Mouse (Mus musculus): ENCODE results near the gene Ptbp1. TPM values are rescaled to one million over a fixed set of nuclear protein-coding genes. Genes with fewer than 3 reads are reported as not detected.
A peak's percentile ranks its signal among the peaks of the same experiment; 100 is the strongest.

Ptbp1 gene
- polyA plus RNA-seq, 1 experiment from 2014 or later: 220 TPM

DNA sequence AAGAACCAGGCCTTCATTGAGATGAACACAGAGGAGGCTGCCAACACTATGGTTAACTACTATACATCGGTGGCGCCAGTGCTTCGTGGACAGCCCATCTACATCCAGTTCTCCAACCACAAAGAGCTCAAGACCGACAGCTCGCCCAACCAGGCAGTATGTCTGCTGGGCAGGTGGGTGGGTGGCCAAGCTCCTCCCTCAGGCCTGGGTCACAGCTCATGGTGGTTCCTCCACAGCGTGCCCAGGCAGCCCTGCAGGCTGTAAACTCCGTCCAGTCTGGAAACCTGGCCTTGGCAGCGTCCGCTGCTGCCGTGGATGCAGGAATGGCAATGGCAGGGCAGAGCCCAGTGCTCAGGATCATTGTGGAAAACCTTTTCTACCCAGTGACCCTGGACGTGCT is 4.9 kb downstream of the Ptbp1 start:
- no peak for TF ChIP-seq CTCF (IDR thresholded peaks at IDR 0.05; ENCODE audit: low read depth)
- Histone ChIP-seq H3K9me3 (replicated peaks; ENCODE audit: low read length) (no peaks in the 10 kb centered on the region), H3K36me3 (ENCODE audit: insufficient read depth, low read length) (peaks cover 48% of the 10 kb centered on the region), H3K4me1 (replicated peaks; ENCODE audit: insufficient read depth, low read length) (peaks cover 39% of the 10 kb centered on the region), H3K9ac (ENCODE audit: low read depth, low read length) (no peak overlapping the region), H3K4me3 (replicated peaks; ENCODE audit: low read depth, low read length) (no peak overlapping the region), H3K4me2 (ENCODE audit: low read length) (no peak overlapping the region), H3K27ac (peak overlapping the region; percentile 25; the same call in 1 of the 2 replicates), H3K27me3 (ENCODE audit: insufficient read depth, low read length) (no peaks in the 10 kb centered on the region)
- no peak for DNase-seq (ENCODE audit: low spot score)
- ATAC-seq (replicated peaks; ENCODE audit: low FRiP score, low read depth): no peak
- WGBS: 56% methylated on average over 11 of the region's 11 CpGs

DNA sequence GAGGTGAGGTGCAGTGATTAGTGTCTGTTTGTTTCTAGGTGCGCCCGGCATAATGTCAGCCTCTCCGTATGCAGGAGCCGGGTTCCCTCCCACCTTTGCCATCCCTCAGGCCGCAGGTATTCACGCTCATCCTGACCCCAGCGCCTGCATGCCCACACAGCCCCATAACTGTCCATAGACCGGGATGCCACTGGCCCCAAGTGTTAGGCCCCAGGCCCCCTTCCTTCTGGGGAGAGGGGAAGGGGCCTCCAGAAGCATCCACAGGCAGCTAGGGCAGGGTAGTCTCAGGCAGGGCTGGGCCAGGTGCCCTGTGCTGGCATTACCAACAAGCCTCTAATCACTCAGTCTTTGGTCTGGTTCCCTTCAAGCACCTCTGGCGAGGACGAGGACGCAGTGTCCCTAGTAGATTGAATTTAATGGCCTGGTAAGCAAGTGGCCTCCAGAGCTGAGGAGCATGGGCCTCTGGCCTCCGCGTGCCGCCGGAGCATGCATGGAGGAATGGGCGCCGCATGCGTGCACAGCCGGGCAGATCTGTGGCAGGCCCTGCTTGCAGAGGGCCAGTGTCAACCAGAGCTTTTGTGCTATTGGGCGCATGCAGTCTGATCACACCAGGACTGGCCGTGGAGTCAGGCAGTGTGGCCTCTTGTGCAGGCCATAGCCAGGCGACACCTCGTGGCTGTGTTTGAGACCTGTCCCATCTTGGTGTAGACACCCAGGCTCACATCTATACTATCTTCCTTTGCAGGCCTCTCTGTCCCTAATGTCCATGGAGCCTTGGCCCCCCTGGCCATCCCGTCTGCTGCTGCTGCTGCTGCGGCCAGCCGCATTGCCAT is 6.1 kb downstream of the Ptbp1 start:
- Histone ChIP-seq H3K4me2 (ENCODE audit: low read length) (no peak overlapping the region), H3K4me1 (replicated peaks; ENCODE audit: insufficient read depth, low read length) (peaks cover 39% of the 10 kb centered on the region), H3K9me3 (replicated peaks; ENCODE audit: low read length) (no peaks in the 10 kb centered on the region), H3K27ac (peak overlapping the region; percentile 36; the same call in 1 of the 2 replicates), H3K4me3 (replicated peaks; ENCODE audit: low read depth, low read length) (no peak overlapping the region), H3K36me3 (ENCODE audit: insufficient read depth, low read length) (peaks cover 56% of the 10 kb centered on the region), H3K27me3 (ENCODE audit: insufficient read depth, low read length) (no peaks in the 10 kb centered on the region), H3K9ac (ENCODE audit: low read depth, low read length) (no peak overlapping the region)
- ATAC-seq (replicated peaks; ENCODE audit: low FRiP score, low read depth) (no peak), DNase-seq (ENCODE audit: low spot score) (no peak)
- 81% methylated on average over 26 of the region's 26 CpGs for WGBS
- no peak for TF ChIP-seq CTCF (IDR thresholded peaks at IDR 0.05; ENCODE audit: low read depth)

DNA sequence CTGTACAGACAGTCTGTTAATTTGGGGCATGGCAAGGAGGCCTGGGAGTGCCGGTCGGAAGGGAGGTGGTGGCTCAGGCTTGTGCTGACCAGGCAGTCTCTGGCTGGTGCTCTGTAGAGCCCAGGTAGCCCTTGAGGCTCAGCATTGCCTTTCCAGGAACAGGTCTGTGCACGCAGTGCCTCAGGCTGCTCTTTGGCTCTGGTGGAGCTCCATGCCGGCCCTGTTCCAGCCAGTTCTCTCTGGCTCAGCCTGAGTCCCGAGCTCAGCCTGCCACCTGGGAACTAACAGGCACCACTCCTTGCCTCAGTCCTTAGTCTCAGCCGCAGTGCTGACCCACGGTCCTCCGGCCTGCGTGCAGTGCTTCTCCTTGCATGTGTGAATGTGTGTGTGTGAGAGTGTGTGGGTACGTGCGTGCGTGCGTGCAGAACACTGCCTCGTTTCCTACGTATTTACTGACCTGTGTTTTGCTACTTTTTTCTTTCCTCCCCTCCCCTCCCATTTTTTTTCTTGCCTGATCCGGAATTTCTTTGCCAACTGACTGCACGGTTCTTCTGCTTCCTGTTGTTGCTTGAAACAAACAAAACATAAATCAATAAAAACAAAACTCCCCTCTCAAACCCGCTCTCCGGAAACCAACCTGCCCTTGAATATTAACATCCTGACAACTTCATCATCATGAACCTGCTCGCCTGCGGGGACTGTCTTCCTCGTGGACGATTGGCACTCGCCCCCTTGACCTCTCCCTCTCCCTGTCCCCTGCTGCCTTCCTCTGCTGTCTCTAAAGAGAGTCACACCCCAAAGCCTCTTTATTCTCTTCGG is 7.2 kb downstream of the Ptbp1 start:
- ATAC-seq (replicated peaks; ENCODE audit: low FRiP score, low read depth): peak; percentile 3; the same call in 1 of the 2 replicates
- H3K4me1 ChIP-seq (replicated peaks; ENCODE audit: insufficient read depth, low read length): peaks cover 39% of the 10 kb centered on the region

DNA sequence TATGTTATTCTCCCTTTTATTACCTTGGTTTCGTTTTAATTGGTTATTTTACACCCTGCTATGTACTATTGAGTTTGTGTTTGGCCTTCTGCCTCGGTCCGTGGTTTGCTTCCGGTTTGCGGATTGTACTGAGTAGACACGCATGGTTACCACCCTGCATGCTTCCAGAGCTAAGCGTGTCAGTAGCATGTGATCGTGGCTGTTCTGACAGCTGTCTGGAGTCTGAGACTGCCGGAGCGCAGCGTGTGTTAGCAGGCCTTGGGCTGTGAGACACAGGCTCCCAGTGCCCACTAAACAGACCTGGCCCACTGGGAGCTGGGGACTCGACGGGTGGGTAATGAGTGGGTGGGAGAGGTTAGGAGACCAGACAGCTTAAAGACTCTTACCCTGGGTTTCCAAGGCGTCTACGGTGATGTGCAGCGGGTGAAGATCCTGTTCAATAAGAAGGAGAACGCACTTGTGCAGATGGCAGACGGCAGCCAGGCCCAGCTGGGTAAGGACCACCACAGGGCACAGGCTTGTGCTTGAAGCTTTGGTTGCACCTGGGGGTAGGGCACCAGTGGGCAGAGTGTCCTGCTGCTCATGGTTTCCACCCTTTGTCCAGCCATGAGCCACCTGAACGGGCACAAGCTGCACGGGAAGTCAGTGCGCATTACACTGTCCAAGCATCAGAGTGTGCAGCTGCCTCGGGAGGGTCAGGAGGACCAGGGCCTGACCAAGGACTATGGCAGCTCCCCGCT is 8.0 kb downstream of the Ptbp1 start:
- DNase-seq (ENCODE audit: low spot score): no peak
- 0 out of 2 replicates have a peak overlapping the region, but pooled peaks have one; percentile 2 for H3K27ac ChIP-seq

More for the DNA sequence above, 7.2 kb downstream of the Ptbp1 start:
- DNase-seq (ENCODE audit: low spot score): no peak
- no peak for TF ChIP-seq CTCF (IDR thresholded peaks at IDR 0.05; ENCODE audit: low read depth)
- no peaks in the 10 kb centered on the region for H3K27me3 ChIP-seq (ENCODE audit: insufficient read depth, low read length)
- WGBS: 41% methylated on average over 25 of the region's 25 CpGs
- H3K4me3 ChIP-seq (replicated peaks; ENCODE audit: low read depth, low read length): no peak overlapping the region
- H3K36me3 ChIP-seq (ENCODE audit: insufficient read depth, low read length): peaks cover 56% of the 10 kb centered on the region
- no peaks in the 10 kb centered on the region for H3K9me3 ChIP-seq (replicated peaks; ENCODE audit: low read length)
- peak overlapping the region; percentile 61 for H3K27ac ChIP-seq
- no peak overlapping the region for H3K9ac ChIP-seq (ENCODE audit: low read depth, low read length)
- H3K4me2 ChIP-seq (ENCODE audit: low read length): 0 out of 2 replicates have a peak overlapping the region, but pooled peaks have one; percentile 8

DNA sequence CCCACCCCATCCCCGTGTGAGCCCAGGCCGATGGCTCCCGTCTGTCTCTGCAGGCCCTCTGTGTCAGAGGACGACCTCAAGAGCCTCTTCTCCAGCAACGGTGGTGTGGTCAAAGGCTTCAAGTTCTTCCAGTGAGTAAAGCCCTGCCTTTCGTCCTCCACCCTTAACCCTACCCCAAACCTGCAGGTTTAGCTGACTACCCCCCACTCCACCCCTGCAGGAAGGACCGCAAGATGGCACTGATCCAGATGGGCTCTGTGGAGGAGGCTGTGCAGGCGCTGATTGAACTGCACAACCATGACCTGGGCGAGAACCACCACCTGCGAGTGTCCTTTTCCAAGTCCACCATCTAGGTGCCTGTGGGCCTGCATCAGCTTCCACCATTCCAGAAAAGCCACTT is 8.7 kb downstream of the Ptbp1 start:
- Histone ChIP-seq H3K4me1 (replicated peaks; ENCODE audit: insufficient read depth, low read length) (peaks cover 30% of the 10 kb centered on the region), H3K27me3 (ENCODE audit: insufficient read depth, low read length) (no peaks in the 10 kb centered on the region), H3K27ac (no peak overlapping the region), H3K36me3 (ENCODE audit: insufficient read depth, low read length) (peaks cover 56% of the 10 kb centered on the region), H3K9me3 (replicated peaks; ENCODE audit: low read length) (no peaks in the 10 kb centered on the region), H3K4me2 (ENCODE audit: low read length) (no peak overlapping the region), H3K4me3 (replicated peaks; ENCODE audit: low read depth, low read length) (no peak overlapping the region), H3K9ac (ENCODE audit: low read depth, low read length) (no peak overlapping the region)
- WGBS: 46% methylated on average over 10 of the region's 10 CpGs
- TF ChIP-seq CTCF (IDR thresholded peaks at IDR 0.05; ENCODE audit: low read depth): no peak
- no peak for DNase-seq (ENCODE audit: low spot score)
- ATAC-seq (replicated peaks; ENCODE audit: low FRiP score, low read depth): no peak

More for the DNA sequence above, 8.0 kb downstream of the Ptbp1 start:
- 71% methylated on average over 23 of the region's 23 CpGs for WGBS
- Histone ChIP-seq H3K4me3 (replicated peaks; ENCODE audit: low read depth, low read length) (no peak overlapping the region), H3K36me3 (ENCODE audit: insufficient read depth, low read length) (peaks cover 56% of the 10 kb centered on the region), H3K27me3 (ENCODE audit: insufficient read depth, low read length) (no peaks in the 10 kb centered on the region), H3K9me3 (replicated peaks; ENCODE audit: low read length) (no peaks in the 10 kb centered on the region), H3K4me1 (replicated peaks; ENCODE audit: insufficient read depth, low read length) (peaks cover 37% of the 10 kb centered on the region), H3K9ac (ENCODE audit: low read depth, low read length) (no peak overlapping the region), H3K4me2 (ENCODE audit: low read length) (no peak overlapping the region)
- TF ChIP-seq CTCF (IDR thresholded peaks at IDR 0.05; ENCODE audit: low read depth): no peak
- no peak for ATAC-seq (replicated peaks; ENCODE audit: low FRiP score, low read depth)
